Mouse (Mus musculus) bone marrow, adult 2 months (tissue): ENCODE measurements at regions not wholly inside any gene's neighbourhood (a gene's known extent, or its start where the extent isn't known, plus 50 kb on each side); places are given as distances from the start of the nearest gene placed in this dataset.

Experiments used
- CTCF ChIP-seq: fragments of 200-500 bp; IDR thresholded peaks from 2 replicates; pipeline ENCODE4 v1.5.1; 2011; ENCODE audit warnings: low read length, control low read depth; ENCODE audit not compliant: control insufficient read depth, insufficient read depth
- POLR2A ChIP-seq: fragments of 200-500 bp; IDR thresholded peaks from 2 replicates; pipeline ENCODE4 v1.6.1; 2011; ENCODE audit warnings: low read depth, mild to moderate bottlenecking, control low read depth, low read length, borderline replicate concordance; ENCODE audit not compliant: control insufficient read depth

GRCm38 (mm10) chr11:17460024-17460919 lies 202.9 kb downstream of the C1d start:
- TF ChIP-seq POLR2A = no peak
- no peak for TF ChIP-seq CTCF
